Mouse (Mus musculus) layer of hippocampus, adult 8-10 months (tissue): ENCODE results near the gene Nat10. TPM values are rescaled to one million over a fixed set of nuclear protein-coding genes. Genes with fewer than 3 reads are reported as not detected.
A peak's percentile ranks its signal among the peaks of the same experiment; 100 is the strongest.

Source experiments
- DNase-seq, 2 experiments: peaks; one replicate each; pipeline ENCODE4 v3.0.0; 2022; ENCODE audit warnings: low spot score in 2 of 2
- total RNA-seq, 4 experiments: library from RNA; stranded (reverse); gene quantifications; 2 replicates each; pipeline ENCODE4 v1.2.4; 2022

The Nat10 gene
- 10 to 100 TPM; 34.9 to 45.8 (median 37.0) TPM for total RNA-seq

DNA sequence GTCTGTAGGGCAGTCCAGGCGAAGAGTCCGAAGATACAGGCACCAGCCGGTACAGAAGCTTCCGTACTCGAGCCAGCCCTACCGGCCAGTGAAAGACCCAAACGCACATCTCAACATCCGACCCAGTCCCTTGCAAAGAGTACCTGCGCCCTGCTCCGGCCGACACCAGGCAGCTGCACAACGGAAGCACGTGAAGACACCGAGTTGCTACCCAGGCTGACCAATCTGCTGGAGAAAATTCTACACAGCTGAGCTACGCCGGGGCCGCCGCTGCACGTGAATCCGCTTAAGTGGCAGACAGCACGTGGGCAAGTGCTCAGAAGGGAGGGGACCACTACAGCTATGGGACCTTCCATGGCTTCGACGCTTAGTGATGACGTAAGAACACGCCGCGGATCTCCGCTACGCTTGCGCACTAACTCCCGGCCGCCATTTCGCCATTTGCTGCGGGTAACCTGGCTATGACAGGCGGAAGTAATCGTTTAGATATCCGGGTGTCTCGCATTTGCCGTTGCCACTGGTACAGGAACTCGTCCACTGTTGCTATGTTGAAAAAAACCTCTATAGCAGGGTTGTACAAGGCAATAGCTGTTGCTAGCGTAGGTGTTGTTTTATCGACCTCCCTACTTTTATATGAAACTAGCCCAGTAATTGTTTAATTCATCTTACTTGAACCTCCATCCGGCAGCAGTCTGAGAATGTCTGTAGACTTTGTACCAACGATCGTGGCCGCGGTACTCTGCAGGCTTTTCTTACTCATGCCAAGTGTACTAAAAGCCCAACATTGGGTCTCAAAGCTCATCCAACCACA is at the start of gene Nat10:
Gene Nat10 (minus strand): TSS at position 365 of the 811 bp plus-strand sequence.
- DNase-seq, result peak; percentile 98 to 100

DNA sequence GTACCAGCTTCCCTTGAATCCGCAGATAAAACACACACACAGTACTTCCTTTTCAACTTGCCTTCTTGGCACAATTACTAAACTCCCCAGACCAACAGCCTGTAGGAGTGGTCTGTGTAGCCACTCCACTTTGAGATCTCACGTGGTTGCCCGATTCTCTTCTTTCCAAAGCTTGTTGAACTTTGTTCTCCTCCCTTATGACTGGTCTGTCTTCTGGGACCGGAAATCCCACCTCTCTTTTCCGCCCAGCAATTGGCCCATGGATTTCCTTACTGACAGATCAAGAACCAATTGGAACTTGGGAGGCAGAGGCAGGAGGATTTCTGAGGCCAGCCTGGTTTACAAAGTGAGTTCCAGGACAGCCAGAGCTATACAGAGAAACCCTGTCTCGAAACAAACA is 49.3 kb upstream of the Nat10 start:
- no peak for DNase-seq

DNA sequence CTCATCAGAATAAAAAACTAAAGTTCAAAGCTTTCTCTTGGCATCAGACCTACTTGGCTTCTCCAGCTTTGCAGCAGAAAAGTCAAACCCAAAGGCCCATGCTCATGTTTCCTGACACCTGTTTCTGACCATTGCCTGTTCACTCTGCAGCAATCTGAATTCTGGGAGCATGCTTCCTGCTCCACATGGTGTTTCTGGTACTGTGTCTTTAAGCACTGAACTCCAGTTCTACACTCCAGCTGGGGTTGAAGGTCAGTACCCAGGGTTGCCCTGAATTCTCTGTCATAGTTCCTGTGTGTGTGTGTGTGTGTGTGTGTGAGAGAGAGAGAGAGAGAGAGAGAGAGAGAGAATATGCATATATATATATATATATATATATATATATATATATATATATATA is 47.4 kb upstream of the Nat10 start:
- no peak for DNase-seq

DNA sequence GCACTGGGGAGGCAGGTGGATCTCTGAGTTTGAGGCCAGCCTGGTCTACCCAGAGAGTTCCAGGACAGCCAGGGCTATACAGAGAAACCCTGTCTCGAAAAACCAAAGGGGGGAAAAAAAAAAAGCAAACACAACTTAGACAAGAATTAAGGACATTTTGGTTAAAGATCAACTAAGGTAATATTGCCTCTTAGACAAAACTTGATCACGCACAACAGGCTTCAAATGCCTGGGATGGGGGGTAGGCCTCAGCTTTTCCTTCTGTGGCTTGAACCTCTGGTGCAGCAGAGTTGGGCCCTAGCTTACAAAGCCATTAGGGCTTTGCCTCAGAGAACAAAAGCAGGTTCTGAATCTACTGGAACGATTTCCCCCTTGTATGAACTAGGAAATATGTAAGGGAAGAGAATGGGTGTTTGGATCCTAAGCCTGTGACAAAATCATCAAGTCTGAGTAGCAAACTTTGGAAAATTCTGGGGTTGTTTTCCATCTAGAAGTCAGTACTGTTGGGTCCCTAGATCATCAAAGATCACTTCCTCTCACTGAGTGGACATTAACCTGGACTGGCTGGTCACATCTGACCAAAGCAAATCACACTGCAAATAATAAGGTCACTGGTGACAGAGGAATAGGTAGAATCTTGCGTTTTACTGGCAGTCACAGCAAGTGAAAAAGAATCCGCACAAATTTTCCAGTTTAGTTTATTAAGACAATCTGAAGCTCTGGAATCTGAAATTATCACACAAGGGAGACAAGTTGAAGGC is 42.9 kb upstream of the Nat10 start:
- DNase-seq, result no peak

DNA sequence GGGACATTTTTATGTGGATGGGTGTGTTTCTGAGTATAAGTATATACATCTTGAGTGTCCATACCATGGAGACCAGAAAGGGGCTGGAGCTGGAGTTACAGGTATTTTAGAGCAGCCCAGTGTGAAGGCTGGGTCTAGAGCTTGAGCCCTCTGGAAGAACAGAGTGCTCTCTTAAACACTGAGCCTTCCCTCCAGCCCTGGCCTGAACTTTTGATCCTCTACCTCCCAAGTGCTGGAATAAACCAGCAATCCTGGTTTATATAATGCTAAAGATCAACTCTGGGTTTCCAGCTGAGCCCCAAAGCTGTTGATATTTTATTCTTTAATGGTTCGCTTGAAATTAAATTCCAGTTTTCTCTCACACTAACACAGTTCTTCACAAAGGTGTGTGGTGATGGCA is 41.4 kb upstream of the Nat10 start:
- DNase-seq, result no peak

DNA sequence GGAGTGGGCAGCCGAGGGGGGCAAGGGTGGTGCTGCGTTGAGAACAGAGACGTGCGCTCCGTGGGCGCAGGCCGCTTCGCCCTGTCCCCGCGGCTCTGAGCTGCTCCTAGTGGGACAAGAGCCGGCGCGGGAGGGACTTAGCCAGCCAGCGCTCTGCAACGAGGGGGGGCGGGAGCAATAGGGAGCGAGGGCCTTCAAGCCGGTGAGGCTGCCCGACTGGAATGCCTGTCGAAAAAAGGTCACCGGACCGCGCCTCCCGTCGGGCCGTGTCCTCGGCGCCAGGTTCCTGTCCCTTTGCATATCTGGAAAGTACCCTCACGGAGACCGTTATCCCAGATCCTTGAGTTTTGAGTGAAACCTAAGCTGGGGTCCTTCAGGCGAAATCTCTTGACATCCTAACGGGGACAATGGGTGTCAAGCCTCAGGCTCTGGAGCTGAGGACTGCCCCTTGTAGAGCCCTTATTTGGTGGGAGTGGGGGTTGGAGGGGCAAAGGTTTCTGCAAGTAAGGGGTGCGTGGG is 36.5 kb upstream of the Nat10 start, which contains the start of gene Caprin1:
Gene Caprin1 (minus strand): TSS at position 159 of the 519 bp plus-strand sequence.
- DNase-seq, result peak; percentile 92 to 94

DNA sequence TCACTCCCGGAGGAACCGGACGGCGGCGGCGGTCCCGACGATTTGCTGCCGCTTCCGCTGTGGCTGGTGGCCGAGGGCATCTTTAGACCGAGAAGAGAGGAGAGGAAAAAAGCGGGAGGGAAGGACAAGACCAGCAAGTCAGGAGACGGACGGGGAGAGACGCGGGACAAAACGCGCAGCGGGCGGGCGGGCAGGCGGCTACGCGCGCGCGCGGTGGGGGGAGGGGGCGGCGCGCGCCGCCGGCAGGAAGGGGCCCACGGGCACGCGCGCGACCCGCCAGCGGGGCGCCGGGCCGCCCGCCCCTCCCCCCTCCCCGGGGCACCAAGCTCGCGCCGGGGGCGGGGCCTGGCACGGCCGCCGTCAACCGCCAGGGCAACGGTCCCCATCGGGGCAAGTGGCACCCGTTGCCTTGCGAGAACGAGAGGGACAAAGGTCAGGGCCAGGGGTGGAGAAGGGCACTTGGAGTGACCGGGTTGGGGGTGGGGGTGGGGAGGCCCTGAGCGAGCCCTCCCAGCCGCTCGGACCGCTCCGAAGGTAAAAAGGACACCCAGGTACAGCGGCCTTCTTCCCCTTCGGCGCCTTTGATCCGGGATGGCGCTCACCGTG is 35.9 kb upstream of the Nat10 start:
- DNase-seq, result peak; percentile 41 to 50

DNA sequence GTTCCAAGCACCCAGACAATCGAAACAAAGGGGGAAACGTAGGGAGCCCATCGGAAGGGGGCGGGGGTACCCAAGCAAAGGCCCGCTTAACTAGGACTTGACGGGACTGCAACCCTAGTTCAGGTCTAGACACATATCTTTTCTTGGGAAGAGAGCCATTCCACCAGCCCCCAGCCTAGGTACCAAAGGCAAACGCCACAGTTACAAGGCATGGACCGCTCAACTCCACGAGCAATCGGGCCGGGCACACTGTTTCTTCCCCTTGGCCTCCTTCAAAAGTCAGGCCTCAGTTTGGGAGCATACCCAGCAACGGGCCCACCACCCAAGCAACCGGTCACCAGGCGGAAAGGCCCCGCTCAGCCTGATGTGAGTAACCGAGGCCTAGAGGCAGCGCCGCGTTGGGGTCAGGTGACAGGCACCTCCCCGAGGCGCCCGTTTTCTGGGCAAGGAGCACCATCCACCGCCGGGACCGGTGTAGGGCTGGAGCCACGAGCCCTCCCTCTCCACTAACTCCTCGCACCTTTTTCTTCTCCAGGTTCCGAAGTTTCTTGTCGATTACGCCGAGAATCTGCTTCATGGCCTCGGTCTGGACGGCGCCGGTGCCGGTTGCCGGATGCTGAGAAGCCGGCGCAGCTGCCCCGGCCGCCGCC is 35.3 kb upstream of the Nat10 start:
- peak; percentile 42 to 57 for DNase-seq

DNA sequence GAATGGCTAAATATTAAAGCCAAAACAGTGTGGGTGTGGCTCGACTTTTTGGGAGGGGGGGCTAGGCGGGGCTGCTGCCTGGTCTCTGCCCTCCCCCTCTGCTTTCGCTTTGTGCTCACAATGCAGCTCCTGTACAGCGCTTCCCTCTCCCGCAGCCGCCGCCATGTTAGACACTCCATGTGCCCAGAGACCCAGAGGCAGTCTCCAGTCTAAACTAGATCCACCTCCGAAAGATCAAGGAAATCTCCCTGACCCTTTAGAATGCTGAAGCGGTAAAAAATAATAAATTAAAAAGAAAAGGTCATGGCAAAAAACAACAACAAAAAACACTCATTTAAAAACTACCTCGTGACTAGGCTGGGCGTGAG is 34.8 kb upstream of the Nat10 start:
- DNase-seq, result peak; percentile 19 to 31

DNA sequence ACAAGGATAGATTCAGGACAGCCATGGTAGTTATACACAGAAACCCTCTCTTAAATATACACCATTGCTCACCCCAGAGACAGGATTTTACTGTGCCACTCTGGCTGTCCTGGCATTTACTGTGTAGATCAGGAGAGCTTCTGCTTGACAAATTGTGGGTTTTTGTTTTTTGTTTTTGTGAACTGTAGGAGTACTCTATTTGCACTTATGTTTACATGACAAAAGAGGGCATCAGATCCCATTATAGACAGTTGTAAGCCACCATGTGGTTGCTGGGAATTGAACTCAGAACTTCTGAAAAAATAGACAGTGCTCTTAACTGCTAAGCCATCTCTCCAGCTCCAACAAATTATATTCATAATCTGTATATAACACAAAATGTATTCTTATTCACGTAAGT is 30.9 kb upstream of the Nat10 start:
- no peak for DNase-seq

DNA sequence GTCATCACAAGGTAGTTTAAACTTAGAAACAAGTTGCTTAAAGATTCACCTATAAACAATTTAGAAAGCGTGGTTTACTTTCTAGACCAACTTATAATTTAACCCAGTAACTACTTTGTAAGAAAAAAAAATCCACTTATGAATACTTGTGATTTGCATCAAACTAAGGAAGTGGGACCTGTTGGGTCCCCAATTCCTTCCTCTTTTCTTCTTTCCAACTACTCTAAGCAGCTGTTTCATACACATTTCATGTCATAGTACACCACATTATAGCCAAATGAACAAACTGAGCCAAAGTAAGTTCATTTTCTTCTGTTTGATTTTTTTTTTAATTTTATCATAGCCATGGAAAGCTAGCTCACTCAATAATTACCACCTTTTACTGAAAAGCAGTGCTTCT is 24.7 kb upstream of the Nat10 start:
- DNase-seq, result no peak

DNA sequence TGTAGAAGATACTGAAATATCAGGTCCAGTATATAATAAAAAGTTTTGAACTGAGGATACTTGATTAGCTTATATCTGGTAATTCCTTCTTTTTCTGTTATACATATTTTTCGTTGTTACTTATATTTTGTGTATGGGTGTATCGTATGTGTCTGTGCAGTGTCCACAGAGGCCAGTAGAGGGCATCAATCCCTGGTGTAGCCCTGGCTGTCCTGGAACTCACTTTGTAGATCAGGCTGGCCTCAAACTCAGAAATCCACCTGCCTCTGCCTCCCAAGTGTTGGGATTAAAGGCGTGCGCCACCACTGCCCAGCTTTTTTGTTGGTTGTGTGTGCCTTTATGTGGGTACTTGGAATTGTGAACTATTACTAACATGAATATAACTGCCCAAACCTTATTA is 23.6 kb upstream of the Nat10 start:
- no peak for DNase-seq

DNA sequence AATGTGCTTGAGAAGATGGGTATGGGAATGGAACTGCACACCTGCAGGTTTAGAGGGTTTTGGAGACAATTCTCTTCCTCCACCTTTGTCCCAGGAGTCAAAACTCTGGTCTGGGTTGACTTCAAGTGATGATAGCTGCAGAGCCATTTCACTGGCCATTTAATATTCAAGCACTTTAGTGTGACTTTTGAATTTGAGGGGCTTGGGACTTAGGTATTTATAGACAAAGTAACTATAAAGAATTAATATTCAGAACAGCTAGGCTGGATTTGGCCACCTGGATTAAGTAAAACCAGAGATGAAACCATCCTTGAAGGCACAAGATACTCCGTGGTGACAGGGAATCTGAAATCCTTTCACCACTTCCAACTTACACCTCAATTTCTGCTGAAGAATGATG is 1.4 kb upstream of the Nat10 start:
- no peak for DNase-seq

DNA sequence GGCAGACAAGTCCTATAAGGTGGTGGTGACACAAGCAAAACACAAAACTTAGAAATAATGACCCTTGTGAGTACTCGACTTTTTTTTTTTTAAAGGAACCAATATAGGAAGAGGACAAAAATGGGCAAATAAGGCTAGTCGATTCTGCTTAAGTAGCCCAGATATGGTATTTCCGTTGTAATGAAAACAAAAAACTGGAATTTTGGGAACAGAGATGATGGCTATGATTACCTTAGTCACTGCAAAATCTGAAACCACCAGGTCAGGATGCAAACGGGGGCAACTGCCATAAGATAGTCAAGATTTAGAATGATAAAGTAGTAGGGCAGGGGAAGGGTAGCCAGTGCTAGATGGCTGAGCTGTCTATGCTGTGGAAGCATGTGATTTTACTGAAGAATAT is 923 bp upstream of the Nat10 start:
- DNase-seq, result no peak

DNA sequence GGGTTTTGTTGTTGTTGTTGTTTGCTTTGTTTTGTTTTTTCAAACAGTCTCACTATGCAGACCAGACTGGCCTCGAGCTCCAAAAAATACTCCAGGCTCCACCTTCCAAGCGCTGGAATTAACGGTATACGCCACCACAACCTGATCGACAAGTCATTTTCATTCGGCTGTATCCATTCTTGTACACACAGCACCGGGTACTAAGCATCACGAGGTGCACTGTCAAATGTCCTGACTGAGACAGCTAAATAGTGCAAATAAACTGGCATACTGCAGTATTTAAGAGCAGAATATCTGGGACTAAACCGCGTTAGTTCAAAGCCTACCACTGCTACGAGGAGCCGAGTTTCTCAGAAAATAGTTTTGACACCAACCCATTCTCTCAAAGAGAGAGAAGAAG is 649 bp downstream of the Nat10 start:
- no peak for DNase-seq

DNA sequence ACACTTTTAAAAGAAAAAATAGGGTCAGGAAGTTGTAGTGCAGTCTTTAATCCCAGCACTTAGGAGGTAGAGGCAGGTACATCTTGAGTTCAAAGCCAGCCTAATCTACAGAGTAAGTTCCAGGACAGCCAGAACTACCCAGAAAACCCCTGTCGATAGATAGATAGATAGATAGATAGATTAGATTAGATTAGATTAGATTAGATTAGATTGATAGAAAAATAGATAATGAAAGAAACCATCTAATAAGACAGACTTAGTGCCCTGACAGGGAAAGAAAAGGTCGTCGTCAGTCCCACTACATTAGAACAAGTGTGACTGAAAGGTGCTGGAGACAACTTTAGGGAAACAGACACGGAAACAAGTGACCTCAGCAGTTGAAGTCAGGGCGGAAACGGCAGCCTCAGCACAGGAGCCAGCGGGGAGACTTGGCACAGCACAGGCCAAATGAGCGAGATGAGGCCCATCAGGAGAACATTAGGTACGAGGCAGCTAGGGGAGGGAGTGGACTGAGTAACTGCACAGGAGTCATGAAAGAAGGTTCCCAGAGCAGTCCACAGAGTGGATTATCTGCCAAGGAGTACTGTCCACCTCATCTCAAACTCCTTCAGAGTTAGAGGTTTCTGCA is 5.5 kb downstream of the Nat10 start:
- no peak for DNase-seq

DNA sequence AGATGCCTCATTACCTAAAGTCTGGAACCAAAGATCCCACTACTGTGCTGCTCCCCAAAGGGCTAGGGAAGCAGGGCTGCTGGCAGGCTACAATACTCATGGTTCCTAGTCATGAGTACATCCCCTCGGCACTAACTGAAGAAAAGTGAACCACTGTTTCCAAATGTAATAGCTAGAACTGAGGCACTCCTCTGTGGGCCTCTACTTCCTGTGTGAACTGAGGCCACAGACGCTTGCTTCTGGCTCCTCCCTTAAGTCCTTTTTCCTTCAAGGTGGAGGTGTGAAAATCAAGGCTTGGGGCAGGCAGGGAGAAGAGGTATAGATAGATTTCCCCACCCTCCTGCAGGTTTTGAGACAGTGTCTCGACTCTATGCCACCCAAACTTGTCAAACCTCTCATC is 6.5 kb downstream of the Nat10 start:
- no peak for DNase-seq

DNA sequence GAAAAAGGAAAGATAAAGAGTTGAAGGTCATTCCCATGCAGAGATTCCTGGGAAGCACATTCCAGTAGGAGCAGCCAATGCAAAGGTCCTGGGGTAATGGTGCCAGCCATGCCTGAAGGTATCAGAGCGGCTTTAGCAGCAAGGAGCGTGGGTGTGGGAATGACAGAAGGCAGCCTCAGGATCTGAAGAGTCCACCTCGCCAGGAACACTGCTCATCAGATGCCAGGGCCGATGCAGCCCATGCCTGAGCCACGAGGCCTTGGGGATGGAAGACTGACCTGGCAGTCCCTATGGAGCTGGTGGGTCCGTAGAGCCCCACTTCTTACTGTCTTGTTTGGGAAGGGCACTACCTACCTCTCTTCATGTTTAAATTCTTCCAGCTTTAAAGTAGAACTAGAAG is 9.3 kb downstream of the Nat10 start:
- no peak for DNase-seq

DNA sequence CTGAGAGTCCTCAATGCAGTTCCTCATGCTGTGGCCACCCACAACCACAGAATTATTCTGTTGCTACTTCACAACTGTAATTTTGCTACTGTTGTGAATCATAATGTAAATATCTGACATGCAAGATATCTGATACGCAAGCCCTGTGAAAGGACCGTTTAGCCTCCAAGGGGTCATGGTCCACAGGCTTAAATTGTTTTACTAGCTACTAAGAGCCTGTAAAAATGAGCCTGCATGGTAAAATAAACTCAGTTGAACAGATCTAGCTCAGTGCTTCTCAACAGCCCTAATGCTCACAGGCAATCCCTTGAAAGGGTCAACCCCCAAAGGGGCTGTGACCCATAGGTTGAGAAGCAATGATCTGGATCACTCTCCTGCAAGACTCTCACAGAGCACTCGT is 12.0 kb downstream of the Nat10 start:
- no peak for DNase-seq

DNA sequence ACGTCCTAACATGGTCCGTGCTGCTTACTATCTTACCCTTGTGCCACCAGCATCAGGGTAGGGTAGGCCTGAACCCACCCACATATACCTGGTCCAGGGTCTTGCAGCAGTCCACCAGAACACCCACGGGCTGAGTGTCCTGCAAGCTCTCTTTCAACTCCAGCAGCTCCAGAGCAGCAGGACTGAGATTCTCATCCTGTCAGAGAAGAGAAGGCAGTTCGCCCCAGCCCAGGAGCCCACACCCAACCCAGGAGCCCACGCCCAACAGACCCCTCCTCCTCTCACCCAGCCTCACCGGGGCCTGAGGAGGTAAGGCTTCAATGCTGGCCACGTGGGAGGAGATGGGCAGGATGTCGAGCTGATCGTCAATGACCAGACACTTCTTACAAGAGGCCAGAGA is 13.2 kb downstream of the Nat10 start:
- no peak for DNase-seq

DNA sequence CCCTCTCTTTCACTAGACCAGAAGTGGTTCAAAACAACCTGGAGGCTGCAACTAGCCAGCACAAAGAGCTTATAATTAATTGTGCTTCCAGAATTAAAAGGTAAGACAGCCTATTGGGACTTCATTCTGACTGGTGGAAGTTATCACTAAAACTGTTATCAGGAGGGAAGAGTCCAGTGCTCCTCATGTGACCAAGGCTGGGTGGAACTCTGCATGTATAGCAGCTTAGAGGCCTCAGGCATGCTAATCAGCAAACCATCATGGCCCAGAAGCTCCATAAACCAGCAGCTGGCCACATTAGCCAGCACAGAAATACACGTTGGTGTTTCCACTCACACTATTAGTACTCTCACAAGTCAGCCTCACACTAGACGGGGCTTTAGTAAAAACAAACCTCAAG is 14.3 kb downstream of the Nat10 start:
- no peak for DNase-seq
